Mouse (Mus musculus): ENCODE data around the gene Knop1. TPM values are rescaled to one million over a fixed set of nuclear protein-coding genes. Genes with fewer than 3 reads are reported as not detected.

Gene Knop1
- polyA plus RNA-seq (2014; fragmentation: Nextera tagmentation; extraction: Ambion mirVana), result 109 and 118 TPM in 2 replicates

DNA sequence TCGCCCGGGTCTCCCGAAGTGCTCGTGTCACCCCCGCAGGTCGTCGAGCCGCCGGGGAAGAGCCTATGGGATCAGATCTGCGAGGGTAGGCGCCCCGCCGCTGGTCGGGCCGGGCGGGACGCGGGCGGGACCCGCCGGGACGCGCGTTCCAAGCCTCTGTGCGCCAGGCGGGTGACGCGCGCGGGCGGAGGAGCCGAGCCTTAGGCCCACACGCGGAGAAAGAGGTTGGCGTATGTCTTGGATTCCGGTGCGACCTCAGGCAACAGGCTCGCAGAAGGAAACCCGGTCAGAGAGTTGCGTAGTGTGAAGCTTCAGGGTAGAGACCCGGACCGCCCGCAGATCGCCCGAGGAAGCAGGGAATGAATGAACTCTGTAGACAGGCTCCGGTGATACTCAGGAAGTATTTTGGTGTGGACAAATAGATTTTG lies at the start of gene Knop1:
TSS of gene Knop1 (minus strand) at position 378 of the 428 bp plus-strand sequence.
- H3K36me3 ChIP-seq (ENCODE audit: control insufficient read depth, insufficient read depth, low read length), result peaks cover 13% of the 10 kb centered on the region
- peak within 1 kb of the TSS; percentile 48; the same call in 1 of the 2 replicates for H3K27ac ChIP-seq (ENCODE audit: low read depth, low read length)
- DNase-seq (ENCODE audit: low spot score, missing footprints) (no peak), ATAC-seq (ENCODE audit: low FRiP score) (peak; percentile 84)
- under 1% methylated on average over 46 of the region's 46 CpGs for WGBS
- H3K4me1 ChIP-seq (ENCODE audit: control insufficient read depth, insufficient read depth, low read length), result peaks cover 12% of the 10 kb centered on the region
- H3K27me3 ChIP-seq (ENCODE audit: control insufficient read depth, insufficient read depth, low read length), result no peaks in the 10 kb centered on the region
- no peaks in the 10 kb centered on the region for H3K9me3 ChIP-seq (ENCODE audit: control insufficient read depth, low read length)
- H3K9ac ChIP-seq (ENCODE audit: low read length), result peak within 1 kb of the TSS; percentile 74
- peak within 1 kb of the TSS; percentile 89 for H3K4me3 ChIP-seq (ENCODE audit: low read depth, low read length)
- H3K4me2 ChIP-seq, result peak within 1 kb of the TSS; percentile 85

DNA sequence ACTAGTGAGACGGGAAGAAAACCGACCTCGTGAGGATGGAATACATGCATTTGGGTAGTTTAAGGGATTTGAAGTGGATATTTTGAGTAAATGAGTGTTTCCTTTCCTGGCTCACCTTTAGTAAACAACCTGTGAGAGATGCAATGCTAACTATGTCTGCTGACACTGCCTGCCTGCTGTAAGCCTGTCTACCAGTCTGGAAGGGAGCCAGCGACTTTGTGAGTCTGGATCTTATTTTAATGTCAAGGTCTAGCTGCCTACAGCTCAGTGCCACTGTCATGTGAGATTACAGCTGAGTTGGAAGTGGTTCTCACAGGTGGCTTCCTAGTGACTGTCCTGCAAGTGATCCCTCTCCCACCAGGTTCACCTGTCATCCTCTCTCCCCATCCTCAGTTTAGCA lies 48.5 kb upstream of the Knop1 start:
- no peak overlapping the region for H3K4me2 ChIP-seq
- no peak overlapping the region for H3K4me3 ChIP-seq (ENCODE audit: low read depth, low read length)
- no peak overlapping the region for H3K27ac ChIP-seq (ENCODE audit: low read depth, low read length)
- ATAC-seq (ENCODE audit: low FRiP score) (no peak), DNase-seq (ENCODE audit: low spot score, missing footprints) (no peak)
- H3K36me3 ChIP-seq (ENCODE audit: control insufficient read depth, insufficient read depth, low read length), result no peaks in the 10 kb centered on the region
- 86% methylated on average over 4 of the region's 4 CpGs for WGBS
- H3K9me3 ChIP-seq (ENCODE audit: control insufficient read depth, low read length), result no peaks in the 10 kb centered on the region
- peaks cover 9% of the 10 kb centered on the region for H3K4me1 ChIP-seq (ENCODE audit: control insufficient read depth, insufficient read depth, low read length)
- H3K9ac ChIP-seq (ENCODE audit: low read length), result no peak overlapping the region
- H3K27me3 ChIP-seq (ENCODE audit: control insufficient read depth, insufficient read depth, low read length), result no peaks in the 10 kb centered on the region

GRCm38 (mm10) chr7:118903879-118904278 lies 47.8 kb upstream of the Knop1 start:
- Histone ChIP-seq H3K36me3 (ENCODE audit: control insufficient read depth, insufficient read depth, low read length) (no peaks in the 10 kb centered on the region), H3K4me2 (no peak overlapping the region), H3K9me3 (ENCODE audit: control insufficient read depth, low read length) (no peaks in the 10 kb centered on the region), H3K4me3 (ENCODE audit: low read depth, low read length) (no peak overlapping the region), H3K9ac (ENCODE audit: low read length) (no peak overlapping the region), H3K4me1 (ENCODE audit: control insufficient read depth, insufficient read depth, low read length) (peaks cover 9% of the 10 kb centered on the region), H3K27ac (ENCODE audit: low read depth, low read length) (no peak overlapping the region), H3K27me3 (ENCODE audit: control insufficient read depth, insufficient read depth, low read length) (no peaks in the 10 kb centered on the region)
- ATAC-seq (ENCODE audit: low FRiP score) (no peak), DNase-seq (ENCODE audit: low spot score, missing footprints) (no peak)
- WGBS, result 88% methylated on average over 9 of the region's 9 CpGs

DNA sequence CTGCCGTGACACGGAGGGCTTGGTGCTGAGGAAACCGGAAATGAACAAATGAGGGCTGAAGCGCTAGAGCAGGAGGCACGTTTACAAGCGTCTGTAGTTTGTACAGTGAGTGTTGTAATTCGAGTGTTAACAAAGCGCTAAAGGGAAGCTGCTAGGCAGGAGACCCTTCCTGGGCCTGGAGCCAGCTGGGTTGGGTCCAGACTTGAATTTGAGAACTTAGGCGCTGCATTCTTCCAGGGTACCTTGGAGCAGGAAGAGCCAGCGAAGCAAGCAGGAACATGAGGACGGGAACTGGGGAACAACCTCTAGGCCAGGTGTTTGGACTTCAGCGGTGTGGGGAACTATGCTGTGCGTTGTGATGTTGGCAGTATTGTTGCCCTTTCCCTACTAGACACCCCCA lies 46.9 kb upstream of the Knop1 start:
- H3K27me3 ChIP-seq (ENCODE audit: control insufficient read depth, insufficient read depth, low read length), result no peaks in the 10 kb centered on the region
- no peak overlapping the region for H3K4me2 ChIP-seq
- no peak overlapping the region for H3K9ac ChIP-seq (ENCODE audit: low read length)
- H3K4me3 ChIP-seq (ENCODE audit: low read depth, low read length), result no peak overlapping the region
- WGBS, result 86% methylated on average over 13 of the region's 13 CpGs
- no peaks in the 10 kb centered on the region for H3K9me3 ChIP-seq (ENCODE audit: control insufficient read depth, low read length)
- no peak for DNase-seq (ENCODE audit: low spot score, missing footprints)
- H3K27ac ChIP-seq (ENCODE audit: low read depth, low read length), result no peak overlapping the region
- H3K36me3 ChIP-seq (ENCODE audit: control insufficient read depth, insufficient read depth, low read length), result no peaks in the 10 kb centered on the region
- H3K4me1 ChIP-seq (ENCODE audit: control insufficient read depth, insufficient read depth, low read length), result peaks cover 9% of the 10 kb centered on the region
- ATAC-seq (ENCODE audit: low FRiP score), result no peak

DNA sequence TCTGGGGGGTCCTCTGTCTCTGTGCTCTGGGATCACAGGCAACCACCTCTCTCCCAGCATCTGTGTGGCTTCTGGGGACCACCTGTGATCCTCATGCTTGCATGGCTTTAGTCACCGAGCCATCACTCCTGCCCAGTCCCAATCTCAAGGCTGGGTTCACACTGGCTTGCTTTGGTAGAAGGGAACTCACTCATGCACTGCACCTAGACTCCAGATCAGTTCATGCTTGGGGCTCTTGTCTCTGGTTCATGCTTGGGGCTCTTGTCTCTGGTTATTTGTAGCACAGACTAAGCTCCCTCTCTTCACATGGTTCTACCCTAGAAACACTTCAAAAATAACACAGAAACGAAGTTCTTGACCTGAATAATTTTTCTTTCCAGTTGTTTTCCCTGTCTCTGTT lies 44.0 kb upstream of the Knop1 start:
- Histone ChIP-seq H3K4me1 (ENCODE audit: control insufficient read depth, insufficient read depth, low read length) (peaks cover 10% of the 10 kb centered on the region), H3K27ac (ENCODE audit: low read depth, low read length) (no peak overlapping the region; the same call in 1 of the 2 replicates), H3K9ac (ENCODE audit: low read length) (no peak overlapping the region), H3K36me3 (ENCODE audit: control insufficient read depth, insufficient read depth, low read length) (no peaks in the 10 kb centered on the region), H3K27me3 (ENCODE audit: control insufficient read depth, insufficient read depth, low read length) (no peaks in the 10 kb centered on the region), H3K9me3 (ENCODE audit: control insufficient read depth, low read length) (no peaks in the 10 kb centered on the region), H3K4me2 (no peak overlapping the region), H3K4me3 (ENCODE audit: low read depth, low read length) (no peak overlapping the region)
- DNase-seq (ENCODE audit: low spot score, missing footprints), result peak; percentile 77
- ATAC-seq (ENCODE audit: low FRiP score), result peak; percentile 45; the same call in 1 of the 2 replicates
- 67% methylated on average over 2 of the region's 2 CpGs for WGBS

DNA sequence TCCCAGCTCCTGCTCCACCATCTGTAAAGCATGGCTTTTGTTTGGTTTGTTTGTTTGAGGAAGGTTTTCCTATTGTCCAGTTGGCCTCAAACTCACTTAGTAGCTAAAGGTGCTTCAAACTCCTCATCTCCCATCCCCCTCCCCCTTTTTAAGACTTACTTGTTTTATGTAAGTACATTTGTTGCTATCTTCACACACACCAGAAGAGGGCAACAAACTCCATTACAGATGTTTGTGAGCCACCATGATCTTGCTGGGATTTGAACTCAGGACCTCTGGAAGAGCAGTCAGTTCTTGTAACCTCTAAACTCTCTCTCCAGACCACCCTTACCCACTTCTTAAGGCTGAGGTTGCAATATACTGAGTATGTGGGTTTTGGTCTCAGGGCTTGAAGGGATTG lies 42.0 kb upstream of the Knop1 start:
- no peak for ATAC-seq (ENCODE audit: low FRiP score)
- Histone ChIP-seq H3K36me3 (ENCODE audit: control insufficient read depth, insufficient read depth, low read length) (no peaks in the 10 kb centered on the region), H3K4me3 (ENCODE audit: low read depth, low read length) (no peak overlapping the region), H3K27me3 (ENCODE audit: control insufficient read depth, insufficient read depth, low read length) (no peaks in the 10 kb centered on the region), H3K9me3 (ENCODE audit: control insufficient read depth, low read length) (no peaks in the 10 kb centered on the region), H3K4me2 (no peak overlapping the region), H3K27ac (ENCODE audit: low read depth, low read length) (no peak overlapping the region), H3K4me1 (ENCODE audit: control insufficient read depth, insufficient read depth, low read length) (peaks cover 10% of the 10 kb centered on the region), H3K9ac (ENCODE audit: low read length) (no peak overlapping the region)
- DNase-seq (ENCODE audit: low spot score, missing footprints), result no peak

DNA sequence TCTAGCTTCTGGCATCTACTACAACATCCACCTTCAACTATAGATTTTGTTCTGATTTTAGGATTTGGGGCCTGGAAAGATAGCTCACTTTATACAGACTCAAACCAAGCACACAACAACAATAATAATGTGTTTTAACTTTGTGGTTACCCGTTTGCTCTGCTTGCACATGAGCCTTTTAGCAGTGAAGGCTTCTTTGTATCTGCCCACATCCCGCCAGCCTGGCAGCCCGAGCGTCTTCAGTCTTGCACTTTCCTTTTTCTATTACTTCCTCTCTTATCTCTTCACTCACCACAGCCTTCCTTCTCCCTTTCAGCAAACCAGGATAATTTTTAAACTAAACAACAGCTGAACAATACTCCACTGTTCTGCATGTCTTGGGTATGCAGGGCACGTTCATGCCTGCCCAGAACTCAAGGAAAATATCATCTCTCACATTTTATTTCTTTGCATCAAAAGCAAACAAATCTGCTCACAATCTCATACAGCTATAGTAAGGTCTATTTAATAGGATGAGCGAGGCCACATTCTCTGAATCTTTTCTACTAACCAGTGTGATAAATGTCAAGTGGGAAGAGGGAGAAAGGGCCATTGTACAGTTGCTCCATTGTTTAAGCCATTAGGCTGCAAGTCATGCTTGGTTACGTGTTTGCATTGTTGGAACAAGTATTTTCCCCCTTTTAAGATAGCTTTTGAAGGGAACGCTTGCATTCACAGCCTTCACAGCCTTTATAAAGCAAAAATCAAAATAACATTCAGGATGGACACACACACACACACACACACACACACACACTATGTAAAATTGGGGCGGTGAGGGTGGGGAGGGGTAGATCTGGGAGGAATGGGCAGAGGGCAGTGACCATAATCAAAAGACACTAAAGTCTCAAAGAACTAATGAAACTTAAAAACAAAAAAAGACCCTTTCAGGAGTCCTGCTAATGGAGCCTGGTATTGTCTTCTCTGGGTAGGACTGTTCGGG lies 39.7 kb upstream of the Knop1 start:
- DNase-seq (ENCODE audit: low spot score, missing footprints), result no peak

DNA sequence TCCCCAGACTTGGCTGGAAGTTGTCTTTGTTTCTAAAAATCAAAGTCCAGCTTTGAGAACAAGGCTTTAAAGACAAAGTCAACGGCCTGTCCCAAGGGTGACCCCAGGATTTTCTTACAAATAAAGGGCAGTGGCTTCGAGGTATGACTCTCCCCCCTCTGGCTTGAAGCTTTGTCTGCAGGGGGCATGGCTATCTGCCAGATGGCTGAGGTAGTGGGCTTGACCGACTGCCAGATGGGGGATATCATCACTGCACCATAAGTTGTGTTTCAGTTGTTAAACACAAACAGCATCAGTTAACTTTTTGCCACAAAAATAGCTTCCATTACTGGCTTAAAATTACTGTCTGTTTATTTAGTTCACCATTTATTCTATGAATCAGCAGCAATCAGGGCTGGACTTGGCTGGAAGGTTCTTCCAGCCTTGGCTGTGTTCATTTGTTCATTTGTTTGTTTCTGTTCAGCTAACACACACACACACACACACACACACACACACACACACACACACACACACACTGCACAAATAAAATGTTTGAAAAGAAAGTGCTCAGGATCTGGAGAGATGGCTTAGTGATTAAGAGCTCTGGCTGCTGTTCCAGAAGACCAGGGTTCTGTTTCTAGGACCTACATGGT lies 33.1 kb upstream of the Knop1 start:
- Histone ChIP-seq H3K27me3 (ENCODE audit: control insufficient read depth, insufficient read depth, low read length) (no peaks in the 10 kb centered on the region), H3K4me2 (no peak overlapping the region), H3K27ac (ENCODE audit: low read depth, low read length) (no peak overlapping the region), H3K4me3 (ENCODE audit: low read depth, low read length) (no peak overlapping the region), H3K9ac (ENCODE audit: low read length) (no peak overlapping the region), H3K9me3 (ENCODE audit: control insufficient read depth, low read length) (no peaks in the 10 kb centered on the region), H3K36me3 (ENCODE audit: control insufficient read depth, insufficient read depth, low read length) (no peaks in the 10 kb centered on the region), H3K4me1 (ENCODE audit: control insufficient read depth, insufficient read depth, low read length) (peaks cover 15% of the 10 kb centered on the region)
- peak; percentile 61 for ATAC-seq (ENCODE audit: low FRiP score)
- 9% methylated on average over 3 of the region's 3 CpGs for WGBS
- no peak for DNase-seq (ENCODE audit: low spot score, missing footprints)

More for the DNA sequence above, 39.7 kb upstream of the Knop1 start:
- no peaks in the 10 kb centered on the region for H3K36me3 ChIP-seq (ENCODE audit: control insufficient read depth, insufficient read depth, low read length)
- H3K4me1 ChIP-seq (ENCODE audit: control insufficient read depth, insufficient read depth, low read length), result peaks cover 10% of the 10 kb centered on the region
- peak; percentile 57 for ATAC-seq (ENCODE audit: low FRiP score)
- no peak overlapping the region for H3K4me2 ChIP-seq
- H3K27ac ChIP-seq (ENCODE audit: low read depth, low read length), result peak overlapping the region; percentile 25; the same call in 1 of the 2 replicates
- no peaks in the 10 kb centered on the region for H3K27me3 ChIP-seq (ENCODE audit: control insufficient read depth, insufficient read depth, low read length)
- no peaks in the 10 kb centered on the region for H3K9me3 ChIP-seq (ENCODE audit: control insufficient read depth, low read length)
- WGBS, result 68% methylated on average over 10 of the region's 10 CpGs
- H3K4me3 ChIP-seq (ENCODE audit: low read depth, low read length), result no peak overlapping the region
- no peak overlapping the region for H3K9ac ChIP-seq (ENCODE audit: low read length)

Measured in midbrain, embryonic 11.5 days (tissue).